Mouse (Mus musculus) megakaryocyte, embryonic 14.5 days (primary cell): ENCODE measurements at regions not wholly inside any gene's neighbourhood (a gene's known extent, or its start where the extent isn't known, plus 50 kb on each side); places are given as distances from the start of the nearest gene placed in this dataset.

ENCODE experiments used
- FLI1 ChIP-seq: IDR thresholded peaks from 2 replicates; pipeline ENCODE4 v1.6.1; 2012; ENCODE audit warnings: low read length, inconsistent platforms, mixed read lengths
- GATA1 ChIP-seq: IDR thresholded peaks from 3 replicates; pipeline ENCODE4 v1.6.1; 2012; ENCODE audit warnings: mixed read lengths, low read length, inconsistent platforms, borderline replicate concordance

DNA sequence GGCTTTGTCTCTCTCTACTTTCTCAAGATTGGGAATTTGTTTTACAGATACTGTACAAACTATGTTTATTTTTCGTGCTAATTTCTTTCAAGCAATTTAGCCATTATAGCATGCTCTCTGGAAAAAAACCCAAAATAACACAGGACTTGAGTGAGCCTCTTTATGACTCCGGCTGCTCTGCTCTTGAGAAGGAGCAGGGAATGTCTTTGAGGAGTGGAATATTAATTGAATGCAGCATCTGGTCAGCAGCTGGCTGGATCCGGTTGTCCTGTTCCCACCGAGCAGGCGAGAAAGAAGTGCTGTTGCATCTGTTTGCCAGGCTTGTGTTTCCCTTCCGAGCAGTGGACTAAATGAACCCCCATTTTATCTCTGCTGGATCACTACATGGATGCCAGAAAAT is 127.7 kb downstream of the Lnpk start:
- no peak for TF ChIP-seq GATA1
- no peak for TF ChIP-seq FLI1
